Comparison of ENCODE assay signal across 14 mouse cellular contexts in genomic region chr7:110281435-110282256, GRCm38 (mm10).
"Had no signal": no experiment of that assay in that cellular context is flagged by ENCODE, and none has a peak within 500 bp of the region (broad histone marks: within the 10 kb centered on the region; RNA-seq: fewer than 3 reads in every experiment).

No protein-coding gene starts in this region.

- H3K4me3 ChIP-seq: limb, embryonic 12.5 days; liver, embryonic 13.5 days; lung, embryonic 15.5 days; midbrain, embryonic 13.5 days; neural tube, embryonic 13.5 days had no signal

- H3K9me3 ChIP-seq: limb, embryonic 12.5 days; liver, embryonic 13.5 days; lung, embryonic 15.5 days; midbrain, embryonic 13.5 days; neural tube, embryonic 13.5 days had no signal

- DNase-seq: layer of hippocampus, adult 9-11 months; layer of hippocampus, postnatal 36 days; liver; liver, embryonic 13.5 days; liver, postnatal 0 days; lung, postnatal 14 days; retina, postnatal 1 day; right cerebral cortex, postnatal 4 days; thymus, postnatal 36 days had no signal

- H3K27ac ChIP-seq: kidney, postnatal 0 days; limb, embryonic 12.5 days; liver, embryonic 13.5 days; lung, embryonic 15.5 days; midbrain, embryonic 13.5 days; neural tube, embryonic 13.5 days had no signal

- H3K27me3 ChIP-seq: limb, embryonic 12.5 days; liver, embryonic 13.5 days; lung, embryonic 15.5 days; midbrain, embryonic 13.5 days; neural tube, embryonic 13.5 days had no signal

- H3K9ac ChIP-seq: limb, embryonic 12.5 days; liver, embryonic 13.5 days; liver, postnatal 0 days; lung, embryonic 15.5 days; midbrain, embryonic 13.5 days; neural tube, embryonic 13.5 days had no signal

- H3K4me1 ChIP-seq: limb, embryonic 12.5 days; liver, embryonic 13.5 days; lung, embryonic 15.5 days; midbrain, embryonic 13.5 days; neural tube, embryonic 13.5 days had no signal

- H3K4me2 ChIP-seq: limb, embryonic 12.5 days; liver, embryonic 13.5 days; lung, embryonic 15.5 days; midbrain, embryonic 13.5 days; neural tube, embryonic 13.5 days had no signal

- ATAC-seq: liver, postnatal 0 days; midbrain, embryonic 13.5 days had no signal
